Mouse (Mus musculus) Muller cell, postnatal 12 days (primary cell): ENCODE measurements at regions not wholly inside any gene's neighbourhood (a gene's known extent, or its start where the extent isn't known, plus 50 kb on each side); places are given as distances from the start of the nearest gene placed in this dataset.

Experiments
- DNase-seq: peaks from one replicate; pipeline ENCODE4 v3.0.0-alpha.2; 2015; ENCODE audit errors: inconsistent ontology term

GRCm38 (mm10) chr3:21218936-21219335, 852.0 kb upstream of the Agtr1b start:
- DNase-seq: no peak

DNA sequence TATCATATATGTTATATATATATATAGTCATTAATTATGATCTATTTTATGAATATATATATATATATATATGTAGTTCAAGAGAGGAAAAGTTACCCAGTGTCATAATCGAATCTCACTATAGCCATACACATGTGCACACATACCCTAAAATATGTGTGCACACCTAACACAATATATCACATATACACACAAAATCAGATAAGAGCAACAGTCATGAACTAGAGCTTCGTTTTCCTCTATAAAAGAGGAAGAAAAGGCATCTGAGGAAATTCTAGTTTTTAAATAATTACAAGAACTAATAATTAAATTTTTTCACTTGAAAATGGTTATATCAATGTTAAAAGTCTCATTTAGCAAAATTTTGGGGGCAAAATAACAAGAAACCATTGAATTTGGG, 835.3 kb upstream of the Tbl1xr1 start:
- DNase-seq: no peak

DNA sequence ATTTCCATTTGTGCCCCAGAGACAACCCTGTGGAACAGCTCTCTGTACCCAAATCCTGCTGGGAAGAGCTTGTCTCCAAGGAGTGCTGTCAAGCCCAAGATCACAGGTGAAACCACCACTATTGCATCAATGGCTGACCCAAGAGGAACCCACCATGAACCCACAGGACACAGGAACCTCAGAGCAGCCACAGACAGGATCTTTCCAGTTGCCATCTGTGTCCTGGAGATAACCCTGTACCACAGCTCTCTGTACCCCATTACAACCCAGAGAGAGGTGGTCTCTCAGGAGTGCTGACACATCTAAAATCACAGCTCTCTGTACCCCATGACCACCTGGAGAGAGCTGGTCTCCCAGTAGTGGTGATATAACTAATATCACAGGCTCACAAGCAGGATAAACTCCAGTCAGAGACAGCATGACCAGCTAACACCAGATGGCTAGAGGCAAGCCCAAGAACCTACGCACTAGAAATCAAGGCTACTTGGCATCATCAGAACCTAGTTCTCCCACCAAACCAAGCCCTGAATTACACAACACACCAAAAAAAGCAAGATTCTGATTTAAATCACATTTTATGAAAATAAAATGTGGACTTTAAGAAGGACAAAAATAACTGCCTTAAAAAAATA, 820.2 kb upstream of the Tbl1xr1 start:
- no peak for DNase-seq

DNA sequence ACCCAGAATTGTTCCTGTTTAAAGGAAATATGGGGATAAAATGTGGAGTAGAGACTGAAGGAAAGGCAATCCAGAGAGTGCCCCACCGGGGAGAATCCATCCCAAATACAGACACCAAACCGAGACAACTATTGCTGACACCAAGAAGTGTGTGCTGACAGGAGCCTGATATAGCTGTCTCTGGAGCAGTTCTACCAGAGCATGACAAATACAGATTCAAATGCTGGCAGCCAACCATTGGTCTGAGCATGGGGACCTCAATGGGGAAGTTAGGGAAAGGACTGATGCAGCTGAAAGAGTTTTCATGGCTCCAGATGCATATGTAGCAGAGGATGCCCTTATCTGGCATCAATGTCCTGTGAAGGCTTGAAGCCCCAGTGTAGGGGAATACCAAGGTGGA, 813.1 kb upstream of the Tbl1xr1 start:
- DNase-seq: no peak

GRCm38 (mm10) chr3:21265491-21265890, 811.0 kb upstream of the Tbl1xr1 start:
- DNase-seq: no peak

GRCm38 (mm10) chr3:21268429-21269129, 807.9 kb upstream of the Tbl1xr1 start:
- DNase-seq: peak; percentile 46

GRCm38 (mm10) chr3:21269130-21269440, 807.4 kb upstream of the Tbl1xr1 start:
- no peak for DNase-seq

DNA sequence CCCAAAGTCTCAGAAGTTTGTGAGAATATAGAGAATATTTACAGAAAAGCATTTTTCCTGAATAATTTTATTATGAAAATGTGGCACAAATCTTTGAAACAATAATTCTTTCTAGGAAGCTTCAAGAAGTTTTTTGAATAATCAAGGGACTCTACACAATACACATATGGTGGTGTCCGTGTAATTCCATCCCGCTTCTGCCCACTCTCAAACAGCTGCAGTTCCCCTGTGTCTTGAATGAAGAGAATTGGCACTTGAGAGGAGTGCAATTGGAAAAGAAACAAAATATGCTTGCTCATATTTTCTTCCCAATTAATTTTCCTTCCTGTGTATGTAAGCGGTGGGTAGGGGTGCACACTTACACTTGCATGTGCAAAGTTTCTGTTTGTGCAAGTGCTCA, 805.7 kb upstream of the Tbl1xr1 start:
- DNase-seq: no peak

DNA sequence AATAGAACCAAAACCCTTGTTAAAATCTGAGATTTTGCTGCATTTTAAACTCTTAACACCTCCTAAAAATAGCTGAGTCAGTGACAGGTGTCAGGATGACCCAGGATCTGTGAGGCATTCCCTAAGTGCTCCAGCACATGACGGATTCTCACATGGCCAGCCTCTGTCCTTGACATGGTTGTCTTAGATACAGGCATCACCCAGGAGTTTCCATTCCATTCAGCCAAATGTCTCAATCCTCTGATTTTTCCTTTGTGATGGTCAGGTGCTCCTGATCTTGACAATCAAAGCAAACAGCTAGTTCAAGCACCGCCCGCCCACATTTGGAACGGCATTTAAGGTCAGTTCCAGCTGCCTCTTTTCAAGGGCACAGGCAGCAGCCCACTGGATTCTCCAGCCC, 804.2 kb upstream of the Tbl1xr1 start:
- no peak for DNase-seq

GRCm38 (mm10) chr3:21292774-21293173, 783.7 kb upstream of the Tbl1xr1 start:
- peak; percentile 6 for DNase-seq

DNA sequence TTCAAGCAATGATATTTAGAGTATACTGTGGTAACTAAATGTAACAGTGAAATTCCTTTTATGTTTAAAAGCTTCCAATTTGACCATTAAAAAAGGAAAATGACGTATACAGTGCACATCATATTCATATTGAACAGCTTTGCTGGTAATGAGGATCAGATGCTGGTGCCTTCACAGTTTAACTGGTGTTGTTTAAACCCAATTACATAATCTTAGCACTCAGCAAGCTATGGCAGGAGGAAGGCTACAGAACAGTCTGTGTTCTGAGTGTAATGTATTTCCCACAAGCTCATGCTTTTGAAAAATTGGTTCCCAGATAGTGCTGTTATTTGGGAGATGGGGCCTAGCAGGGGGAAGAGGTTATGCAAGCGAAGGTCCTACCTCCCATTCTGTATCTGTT, 783.1 kb upstream of the Tbl1xr1 start:
- DNase-seq: no peak

DNA sequence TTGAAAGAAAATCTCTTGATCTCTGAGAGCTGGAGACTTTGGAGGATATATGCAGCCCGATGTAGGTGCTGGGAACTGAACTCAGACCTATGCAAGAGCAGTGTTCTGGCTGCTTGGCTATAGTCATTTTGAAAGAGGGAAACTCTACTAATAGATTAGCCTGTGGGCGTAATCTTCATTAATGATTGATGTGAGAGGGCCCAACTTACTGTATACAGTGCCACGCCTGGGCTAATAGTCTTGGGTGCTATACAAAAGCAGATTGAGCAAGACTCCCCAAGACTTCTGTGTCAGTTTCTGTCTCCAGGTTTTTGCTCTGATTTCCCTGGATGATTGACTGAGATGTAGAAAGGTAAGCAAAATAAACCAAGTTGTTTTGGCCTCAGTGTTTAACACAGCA, 781.7 kb upstream of the Tbl1xr1 start:
- no peak for DNase-seq

GRCm38 (mm10) chr3:21296581-21297110, 779.8 kb upstream of the Tbl1xr1 start:
- peak; percentile 11 for DNase-seq

DNA sequence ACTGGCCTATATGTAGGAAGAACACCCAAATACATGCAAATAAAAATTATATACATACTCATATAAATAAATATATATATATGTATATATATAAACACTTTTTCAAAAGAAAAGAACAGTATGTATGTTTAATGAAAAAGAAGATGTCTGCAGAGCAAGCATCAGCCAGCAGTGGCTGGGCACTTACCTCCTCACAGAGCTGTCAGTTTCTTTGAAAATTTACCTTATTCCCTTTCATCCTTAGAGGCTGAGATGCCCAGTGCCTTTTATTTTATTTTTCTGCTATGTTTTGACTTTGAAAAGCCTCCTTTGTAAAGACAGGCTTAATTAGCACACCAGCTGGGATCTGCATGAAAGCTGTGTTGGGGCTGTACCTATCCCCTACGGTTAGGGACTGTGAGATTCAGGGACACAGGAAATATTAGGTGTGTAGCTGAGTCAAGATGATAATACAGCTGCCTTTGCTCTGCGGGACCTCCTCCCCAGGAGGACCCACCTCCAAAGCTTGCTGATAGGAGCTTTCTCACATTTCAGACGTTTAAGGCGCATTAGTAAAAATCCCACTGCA, 751.0 kb upstream of the Tbl1xr1 start:
- no peak for DNase-seq

- DNase-seq: no peak
Measured at GRCm38 (mm10) chr3:21341916-21342315, 734.5 kb upstream of the Tbl1xr1 start.

DNA sequence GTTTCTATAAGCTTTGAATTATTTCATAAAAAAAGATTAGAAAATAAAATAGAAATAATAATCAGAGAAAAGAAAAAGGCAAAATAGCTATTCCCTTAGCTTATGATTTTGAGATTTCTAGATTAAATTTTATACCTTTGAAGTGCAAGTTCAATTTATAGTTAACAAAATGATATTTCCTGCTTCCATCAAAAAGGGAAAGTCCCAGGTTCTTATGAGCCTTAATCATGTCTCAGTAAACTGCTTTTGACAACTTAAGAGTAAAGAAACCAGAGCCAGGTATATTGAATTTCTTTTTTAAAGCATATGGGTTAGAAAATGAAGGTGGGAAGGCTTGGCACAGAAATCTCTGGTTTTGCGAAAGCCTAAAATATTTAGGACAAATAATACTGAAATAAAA, 733.4 kb upstream of the Tbl1xr1 start:
- DNase-seq: peak; percentile 9

DNA sequence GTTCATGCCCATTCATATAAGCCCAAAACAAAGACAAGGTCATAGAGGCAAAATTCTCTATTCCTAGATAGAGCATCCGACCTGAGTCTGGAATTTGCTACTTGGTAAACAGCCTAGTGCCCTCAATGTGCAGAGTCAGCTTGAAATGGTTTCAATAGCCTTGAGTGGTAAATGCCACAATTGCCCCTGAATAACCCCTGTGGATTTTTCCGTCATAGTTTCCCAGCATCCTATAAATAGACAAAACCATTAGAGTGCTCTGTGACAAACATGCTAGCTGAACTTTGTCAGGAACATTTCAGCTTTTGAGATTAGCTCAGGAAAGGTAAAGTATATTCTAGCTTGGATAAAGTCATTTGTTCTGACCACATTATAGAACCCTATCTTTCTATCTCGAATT, 727.0 kb upstream of the Tbl1xr1 start:
- DNase-seq: peak; percentile 32

- no peak for DNase-seq
Measured at GRCm38 (mm10) chr3:21356150-21356549, 720.3 kb upstream of the Tbl1xr1 start.

- DNase-seq: peak; percentile 49
Measured at GRCm38 (mm10) chr3:21356831-21357712, 719.4 kb upstream of the Tbl1xr1 start.

GRCm38 (mm10) chr3:21358068-21358467, 718.4 kb upstream of the Tbl1xr1 start:
- DNase-seq: no peak

- DNase-seq: no peak
Measured at GRCm38 (mm10) chr3:21361069-21361468, 715.4 kb upstream of the Tbl1xr1 start.

GRCm38 (mm10) chr3:21379816-21380215, 696.6 kb upstream of the Tbl1xr1 start:
- no peak for DNase-seq
